Comparison of ENCODE assay signal across 10 mouse cellular contexts in genomic region chr10:127744661-127745060, GRCm38 (mm10). TPM values are rescaled to one million over a fixed set of nuclear protein-coding genes. Genes with fewer than 3 reads are reported as not detected.
DNase-seq lines count a peak whose midpoint lies in the region; ATAC-seq lines count a peak whose summit lies in the region.
"Had no signal": no experiment of that assay in that cellular context is flagged by ENCODE, and none has a peak within 500 bp of the region (broad histone marks: within the 10 kb centered on the region; RNA-seq: fewer than 3 reads in every experiment).

No protein-coding gene starts in this region.

- H3K9ac ChIP-seq in midbrain, embryonic 15.5 days = no peak overlapping the region
- H3K9ac ChIP-seq: stomach, embryonic 15.5 days had no signal

- 66% methylated on average over 5 of the region's 5 CpGs for WGBS in midbrain, embryonic 10.5 days
- WGBS in midbrain, embryonic 15.5 days = 61% methylated on average over 5 of the region's 5 CpGs

- H3K36me3 ChIP-seq in midbrain, embryonic 10.5 days = peaks cover 81% of the 10 kb centered on the region
- peaks cover 41% of the 10 kb centered on the region for H3K36me3 ChIP-seq in midbrain, embryonic 15.5 days (replicated peaks)

- ATAC-seq in midbrain, embryonic 15.5 days (replicated peaks) = no peak
- peak; percentile 43 for ATAC-seq in neutrophil, adult 5-6 weeks (ENCODE audit: extremely low read depth, insufficient number of reproducible peaks, low FRiP score, poor library complexity, severe bottlenecking)

- H3K27ac ChIP-seq in midbrain, embryonic 10.5 days (replicated peaks) = no peak overlapping the region
- no peak overlapping the region for H3K27ac ChIP-seq in midbrain, embryonic 15.5 days
- H3K27ac ChIP-seq: stomach, embryonic 15.5 days had no signal

- H3K27me3 ChIP-seq in midbrain, embryonic 10.5 days (ENCODE audit: low read depth, poor library complexity, severe bottlenecking) = peaks cover 1% of the 10 kb centered on the region; the same call in 1 of the 2 replicates
- no peaks in the 10 kb centered on the region for H3K27me3 ChIP-seq in midbrain, embryonic 15.5 days (replicated peaks)
- H3K27me3 ChIP-seq: stomach, embryonic 15.5 days had no signal

- peaks cover 35% of the 10 kb centered on the region for H3K4me1 ChIP-seq in midbrain, embryonic 10.5 days
- H3K4me1 ChIP-seq in midbrain, embryonic 15.5 days = peaks cover 14% of the 10 kb centered on the region

- no peak overlapping the region for H3K4me2 ChIP-seq in midbrain, embryonic 15.5 days
- H3K4me2 ChIP-seq: stomach, embryonic 15.5 days had no signal

- H3K9me3 ChIP-seq in midbrain, embryonic 10.5 days (replicated peaks) = peaks cover 10% of the 10 kb centered on the region
- no peaks in the 10 kb centered on the region for H3K9me3 ChIP-seq in midbrain, embryonic 15.5 days
- H3K9me3 ChIP-seq: stomach, embryonic 15.5 days had no signal

- DNase-seq in embryo, embryonic 10 days (ENCODE audit: low spot score) = peak; percentile 46
- DNase-seq in embryo, embryonic 9.5 days (ENCODE audit: extremely low spot score) = no peak
- peak; percentile 48 for DNase-seq in midbrain, embryonic 10.5 days (ENCODE audit: low spot score)
- peak; percentile 71 for DNase-seq in adrenal gland, postnatal 25 days
- peak; percentile 73 for DNase-seq in kidney, postnatal 10 days
- no peak for DNase-seq in c-Kit-positive CD71-positive TER-119-positive erythroid progenitor cells, embryonic 14.5 days (ENCODE audit: low spot score)

- H3K4me3 ChIP-seq in midbrain, embryonic 10.5 days = no peak overlapping the region
- no peak overlapping the region for H3K4me3 ChIP-seq in midbrain, embryonic 15.5 days
- H3K4me3 ChIP-seq: stomach, embryonic 15.5 days had no signal

RNA-seq across cellular contexts. Expression of gene Zbtb39, which starts 5.3 kb away (rescaled TPM):
- 4.3 and 4.7 TPM in 2 replicates for polyA plus RNA-seq in midbrain, embryonic 10.5 days (2016; fragmentation: Nextera tagmentation; extraction: Ambion mirVana)
- polyA plus RNA-seq in midbrain, embryonic 15.5 days (2015; fragmentation: Nextera tagmentation; extraction: Ambion mirVana) = 4.0 and 4.2 TPM in 2 replicates
- 12.3 and 13.5 TPM in 2 replicates for total RNA-seq in adrenal gland, postnatal 25 days (2021)
- 20.7 and 25.7 TPM in 2 replicates for total RNA-seq in neutrophil, adult 5-6 weeks (2017)

RNA-seq across cellular contexts. Expression of gene Gpr182, which starts 6.9 kb away (rescaled TPM):
- polyA plus RNA-seq in midbrain, embryonic 10.5 days (2016; fragmentation: Nextera tagmentation; extraction: Ambion mirVana) = 0.32 and 0.40 TPM in 2 replicates
- 1.2 and 1.8 TPM in 2 replicates for polyA plus RNA-seq in midbrain, embryonic 15.5 days (2015; fragmentation: Nextera tagmentation; extraction: Ambion mirVana)
- total RNA-seq in adrenal gland, postnatal 25 days (2021) = 10.9 and 11.4 TPM in 2 replicates
- total RNA-seq in neutrophil, adult 5-6 weeks (2017) = 0.12 and 0.23 TPM in 2 replicates

RNA-seq across cellular contexts. Expression of gene Rdh1, which starts 14.9 kb away (rescaled TPM):
- 0.02 and 0.04 TPM in 2 replicates for polyA plus RNA-seq in midbrain, embryonic 10.5 days (2016; fragmentation: Nextera tagmentation; extraction: Ambion mirVana)
- polyA plus RNA-seq in midbrain, embryonic 15.5 days (2015; fragmentation: Nextera tagmentation; extraction: Ambion mirVana) = not detected in 2 replicates
- 0.57 and 1.3 TPM in 2 replicates for total RNA-seq in adrenal gland, postnatal 25 days (2021)
- 0.37 and 0.47 TPM in 2 replicates for total RNA-seq in neutrophil, adult 5-6 weeks (2017)

RNA-seq across cellular contexts. Expression of gene Rdh16f1, which starts 14.9 kb away (rescaled TPM):
- not detected in 2 replicates for polyA plus RNA-seq in midbrain, embryonic 10.5 days (2016; fragmentation: Nextera tagmentation; extraction: Ambion mirVana)
- not detected in 2 replicates for polyA plus RNA-seq in midbrain, embryonic 15.5 days (2015; fragmentation: Nextera tagmentation; extraction: Ambion mirVana)
- total RNA-seq in adrenal gland, postnatal 25 days (2021) = 1.0 and 2.7 TPM in 2 replicates
- not detected in 2 replicates for total RNA-seq in neutrophil, adult 5-6 weeks (2017)
- total RNA-seq: left cerebral cortex, postnatal 14 days had no signal
- polyA plus RNA-seq: stomach, embryonic 15.5 days had no signal

RNA-seq across cellular contexts. Expression of gene Tac2, which starts 20.4 kb away (rescaled TPM):
- polyA plus RNA-seq in midbrain, embryonic 10.5 days (2016; fragmentation: Nextera tagmentation; extraction: Ambion mirVana) = not detected in 2 replicates
- polyA plus RNA-seq in midbrain, embryonic 15.5 days (2015; fragmentation: Nextera tagmentation; extraction: Ambion mirVana) = 0.36 TPM in 1 of 2 replicates, not detected in the other
- not detected in 2 replicates for total RNA-seq in adrenal gland, postnatal 25 days (2021)
- not detected in 2 replicates for total RNA-seq in neutrophil, adult 5-6 weeks (2017)

Comparison
In these comparisons a context has a peak if more than half of its experiments do, and no peak if none do; other contexts are left out.
1. DNase-seq: peak in embryo, embryonic 10 days (single experiment), midbrain, embryonic 10.5 days (single experiment), adrenal gland, postnatal 25 days (single experiment) and kidney, postnatal 10 days (single experiment); none in embryo, embryonic 9.5 days (single experiment) and c-Kit-positive CD71-positive TER-119-positive erythroid progenitor cells, embryonic 14.5 days (single experiment).